Mouse (Mus musculus) B cell, adult (primary cell): ENCODE results near the gene Clcn6. TPM values are rescaled to one million over a fixed set of nuclear protein-coding genes. Genes with fewer than 3 reads are reported as not detected.

ENCODE experiments used
- total RNA-seq: library from RNA; stranded (reverse); gene quantifications from 4 replicates; pipeline ENCODE4 v1.2.4, GENCODE M21; 2023; ENCODE audit not compliant: inconsistent age

Gene Clcn6
- 37.7 to 48.9 TPM (median 41.3 TPM) in 4 replicates for total RNA-seq

DNA sequence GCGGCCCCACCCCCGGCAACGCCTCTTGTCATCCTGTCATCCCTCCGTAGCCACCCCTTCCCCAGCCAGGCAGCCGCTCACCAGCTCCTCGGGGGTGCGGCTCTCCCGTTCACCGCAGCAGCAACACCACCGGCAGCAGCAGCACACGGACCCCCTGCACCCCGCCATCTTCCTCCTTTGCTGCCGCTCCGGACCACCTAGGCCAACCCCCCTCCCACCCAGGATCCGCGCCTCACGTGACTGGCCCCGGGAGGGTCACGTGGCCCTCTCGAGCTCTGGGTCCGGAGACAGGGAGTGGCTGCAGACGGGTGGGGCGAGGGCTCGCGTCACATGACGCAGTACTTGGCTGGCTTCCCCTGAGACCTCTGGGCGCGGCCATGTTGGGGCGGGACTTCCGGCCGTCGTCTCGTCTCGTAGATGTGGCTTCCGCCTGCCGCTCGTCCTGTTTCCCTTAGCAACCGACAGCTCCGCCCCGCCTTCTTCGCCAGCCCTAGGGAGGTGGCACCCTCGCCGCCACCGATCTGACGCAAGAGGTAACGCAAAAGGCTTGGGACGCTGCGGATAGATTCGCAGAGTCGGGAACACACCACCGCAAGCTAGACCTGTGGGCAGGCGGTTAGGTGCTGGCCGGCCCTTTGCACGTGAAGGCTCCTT, at the start of gene Clcn6, which contains the start of gene Mthfr:
Gene Clcn6 (minus strand): TSS at position 222 of the 654 bp plus-strand sequence.
Gene Mthfr (plus strand): TSS at position 478 of the 654 bp plus-strand sequence.

DNA sequence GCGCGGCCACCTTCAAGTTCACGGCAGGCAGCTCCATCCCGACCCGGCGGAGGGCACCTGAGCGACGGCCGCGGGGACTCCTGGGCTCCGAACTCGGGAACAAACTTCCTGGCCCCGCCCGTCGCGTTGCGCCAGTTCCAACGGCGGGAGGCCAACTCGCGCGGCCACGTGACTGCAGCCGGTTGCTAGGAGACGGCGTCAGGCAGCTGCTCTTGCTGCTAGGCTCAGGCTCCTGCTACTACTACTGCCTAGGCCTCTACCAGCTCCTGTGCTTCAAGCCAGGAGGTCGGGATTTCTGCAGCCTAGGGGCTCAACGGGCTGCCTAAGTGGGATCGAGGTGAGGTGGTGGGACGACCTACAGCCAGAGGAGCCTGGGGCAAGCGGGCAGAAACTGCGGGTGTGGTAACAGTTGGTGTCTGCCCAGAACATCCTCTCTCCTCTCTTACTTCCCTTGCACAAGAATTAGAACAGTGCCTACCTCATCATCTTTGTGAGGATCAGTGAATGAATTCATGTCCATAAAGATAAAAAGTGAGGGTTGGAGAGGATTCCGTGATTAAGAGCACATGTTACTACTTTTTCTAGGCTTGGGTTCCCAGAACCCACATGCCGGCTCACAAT, 49.4 kb upstream of the Clcn6 start, which contains the start of gene Agtrap:
Gene Agtrap (minus strand): TSS at position 125 of the 621 bp plus-strand sequence.

DNA sequence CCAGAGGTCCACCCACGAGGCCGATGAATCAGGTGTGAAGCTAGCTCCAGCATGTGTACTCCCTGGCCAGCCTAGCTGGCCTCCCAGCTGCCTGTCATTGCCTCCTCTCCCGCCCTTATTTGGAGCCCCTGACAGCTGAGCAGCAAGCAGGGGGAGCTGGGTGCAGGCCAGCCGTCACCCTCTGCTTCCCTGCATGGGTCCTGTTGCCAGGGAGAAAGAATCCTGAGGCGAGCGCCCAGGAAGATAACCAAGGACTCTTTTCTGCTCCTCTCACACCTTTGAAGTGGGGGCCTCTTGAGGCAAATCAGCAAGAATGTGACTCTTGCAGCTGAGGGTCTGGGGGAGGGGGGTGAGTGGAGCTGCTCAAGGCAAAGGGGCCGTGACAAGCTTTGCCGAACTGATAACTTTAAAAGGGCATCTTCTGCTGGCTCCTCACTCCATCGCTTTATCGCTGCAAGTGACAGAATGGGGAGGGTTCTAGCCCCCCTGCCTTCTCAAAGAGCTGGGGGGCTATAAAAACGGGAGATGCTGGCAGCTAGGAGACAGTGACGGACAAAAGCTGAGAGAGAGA, 38.3 kb downstream of the Clcn6 start, which contains the start of gene Nppa:
Gene Nppa (plus strand): TSS at position 521 of the 571 bp plus-strand sequence.

DNA sequence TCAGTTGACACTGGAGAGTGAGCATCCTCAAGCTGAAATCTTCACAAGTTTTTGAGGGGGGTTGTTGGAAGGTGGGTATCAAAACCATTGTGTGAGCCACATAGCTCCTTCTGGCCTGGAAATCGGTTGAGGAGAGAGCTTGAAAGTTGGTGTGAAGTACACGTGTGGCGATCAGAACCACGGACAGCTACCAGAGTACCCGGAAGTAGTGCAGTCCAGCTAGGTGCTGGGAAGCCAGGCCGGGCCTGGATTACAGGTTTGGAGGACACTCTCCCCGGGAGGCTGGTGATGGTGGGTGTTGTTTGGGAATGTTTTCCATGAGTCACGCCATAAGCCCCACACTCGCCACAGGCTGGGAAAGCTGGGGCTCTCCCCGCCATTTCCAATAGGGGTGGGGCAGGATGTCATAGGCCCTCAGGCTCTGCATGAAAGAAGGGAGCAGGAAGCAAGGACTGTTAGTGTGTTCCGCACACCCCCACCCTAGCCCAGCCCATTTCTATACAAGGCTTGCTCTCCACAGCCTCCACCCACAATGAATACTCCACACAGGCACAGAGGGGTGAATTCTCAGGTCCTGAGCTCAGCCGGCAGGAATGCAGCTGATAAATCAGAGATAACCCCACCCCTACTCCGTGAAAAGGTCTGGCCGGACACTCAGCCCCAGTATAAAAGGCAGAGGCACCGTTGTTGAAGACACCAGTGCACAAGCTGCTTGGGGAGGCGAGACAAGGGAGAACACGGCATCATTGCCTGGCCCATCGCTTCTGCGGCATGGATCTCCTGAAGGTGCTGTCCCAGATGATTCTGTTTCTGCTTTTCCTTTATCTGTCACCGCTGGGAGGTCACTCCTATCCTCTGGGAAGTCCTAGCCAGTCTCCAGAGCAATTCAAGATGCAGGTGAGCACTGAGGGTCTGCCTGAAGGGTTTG, 53.2 kb downstream of the Clcn6 start, which contains the start of gene Nppb:
Gene Nppb (plus strand): TSS at position 584 of the 928 bp plus-strand sequence.

Other genes with a start within 250 kb of the Clcn6 start
- gene Zfp984, start 229.0 kb downstream of the Clcn6 start, total RNA-seq: 11.5 to 13.7 TPM (median 12.9 TPM) in 4 replicates
- 7.1 to 13.3 TPM (median 9.9 TPM) in 4 replicates for gene Zfp933, start 190.5 kb downstream of the Clcn6 start, total RNA-seq
- gene Miip, start 170.0 kb downstream of the Clcn6 start, total RNA-seq: 42.8 to 49.4 TPM (median 44.6 TPM) in 4 replicates
- gene Fv1, start 169.8 kb downstream of the Clcn6 start, total RNA-seq: 7.9 to 12.4 TPM (median 10.7 TPM) in 4 replicates
- 46.9 to 54.1 TPM (median 49.2 TPM) in 4 replicates for gene Mfn2, start 134.1 kb downstream of the Clcn6 start, total RNA-seq
- gene Plod1, start 102.1 kb downstream of the Clcn6 start, total RNA-seq: 5.7 to 8.3 TPM (median 6.9 TPM) in 4 replicates
- 62.9 to 69.5 TPM (median 66.9 TPM) in 4 replicates for gene 2510039O18Rik, start 97.9 kb downstream of the Clcn6 start, total RNA-seq
- gene Nppb, start 53.0 kb downstream of the Clcn6 start, total RNA-seq: not detected in 4 replicates
- gene Nppa, start 38.1 kb downstream of the Clcn6 start, total RNA-seq: not detected in 4 replicates
- gene Mthfr, start 256 bp upstream of the Clcn6 start, total RNA-seq: 14.1 to 18.0 TPM (median 15.4 TPM) in 4 replicates
- 10.7 to 19.8 TPM (median 15.4 TPM) in 4 replicates for gene Agtrap, start 49.2 kb upstream of the Clcn6 start, total RNA-seq
- gene Mad2l2, start 91.6 kb upstream of the Clcn6 start, total RNA-seq: 21.2 to 32.6 TPM (median 27.7 TPM) in 4 replicates
- gene Draxin, start 91.9 kb upstream of the Clcn6 start, total RNA-seq: not detected in 4 replicates
- gene Fbxo6, start 113.3 kb upstream of the Clcn6 start, total RNA-seq: 14.8 to 17.0 TPM (median 15.4 TPM) in 4 replicates
- 6.9 to 9.2 TPM (median 8.4 TPM) in 4 replicates for gene Fbxo44, start 121.7 kb upstream of the Clcn6 start, total RNA-seq
- gene Fbxo2, start 121.8 kb upstream of the Clcn6 start, total RNA-seq: not detected in 4 replicates
- gene Disp3, start 249.1 kb upstream of the Clcn6 start, total RNA-seq: not detected in 4 replicates